Mouse (Mus musculus): ENCODE measurements around the gene Cct5. TPM values are rescaled to one million over a fixed set of nuclear protein-coding genes. Genes with fewer than 3 reads are reported as not detected.

Cct5 gene
- polyA plus RNA-seq, 1 experiment from 2014 or later = 538 TPM

Other genes starting within 250 kb of the Cct5 start
- gene Ankrd33b, start 234.1 kb downstream of the Cct5 start, polyA plus RNA-seq (2015; fragmentation: Nextera tagmentation; extraction: Ambion mirVana) = 0.39 and 0.53 TPM in 2 replicates
- 0.98 and 1.2 TPM in 2 replicates for gene Ropn1l, start 148.1 kb downstream of the Cct5 start, polyA plus RNA-seq (2015; fragmentation: Nextera tagmentation; extraction: Ambion mirVana)
- gene March6, start 70.8 kb downstream of the Cct5 start, polyA plus RNA-seq (2015; fragmentation: Nextera tagmentation; extraction: Ambion mirVana) = 95.4 and 96.8 TPM in 2 replicates
- gene Cmbl, start 36.4 kb downstream of the Cct5 start, polyA plus RNA-seq (2015; fragmentation: Nextera tagmentation; extraction: Ambion mirVana) = 8.6 and 8.9 TPM in 2 replicates
- gene Fam173b, start within 50 bp of the Cct5 start, polyA plus RNA-seq (2015; fragmentation: Nextera tagmentation; extraction: Ambion mirVana) = 9.5 and 10.2 TPM in 2 replicates